Mouse (Mus musculus) urinary bladder, postnatal 25 days (tissue): ENCODE measurements around the gene Ripor2.

Source experiments
- DNase-seq: peaks from one replicate; pipeline ENCODE4 v3.0.0; 2022; ENCODE audit warnings: low spot score

The Ripor2 gene

GRCm38 (mm10) chr13:24647444-24647843, 65.5 kb downstream of the Ripor2 start:
- DNase-seq, result no peak

- DNase-seq, result no peak
These were observed 66.0 kb downstream of the Ripor2 start for GRCm38 (mm10) chr13:24648027-24648426.

GRCm38 (mm10) chr13:24648668-24649067, 66.7 kb downstream of the Ripor2 start:
- DNase-seq, result no peak

GRCm38 (mm10) chr13:24649099-24649498, 67.1 kb downstream of the Ripor2 start:
- no peak for DNase-seq

GRCm38 (mm10) chr13:24651018-24651417, 69.0 kb downstream of the Ripor2 start:
- DNase-seq, result no peak

- DNase-seq, result no peak
These were observed 73.1 kb downstream of the Ripor2 start for GRCm38 (mm10) chr13:24654919-24655635.

GRCm38 (mm10) chr13:24656719-24657497, 74.9 kb downstream of the Ripor2 start:
- no peak for DNase-seq

- no peak for DNase-seq
These were observed 84.8 kb downstream of the Ripor2 start for GRCm38 (mm10) chr13:24666763-24667162.

GRCm38 (mm10) chr13:24668556-24668955, 86.6 kb downstream of the Ripor2 start:
- no peak for DNase-seq

GRCm38 (mm10) chr13:24670676-24671075, 88.7 kb downstream of the Ripor2 start:
- no peak for DNase-seq

GRCm38 (mm10) chr13:24679027-24679680, 97.2 kb downstream of the Ripor2 start:
- DNase-seq, result peak; percentile 31

- DNase-seq, result no peak
These were observed 99.0 kb downstream of the Ripor2 start for GRCm38 (mm10) chr13:24680951-24681350.

GRCm38 (mm10) chr13:24682346-24682745, 100.4 kb downstream of the Ripor2 start:
- no peak for DNase-seq

GRCm38 (mm10) chr13:24684503-24684902, 102.5 kb downstream of the Ripor2 start:
- no peak for DNase-seq

GRCm38 (mm10) chr13:24685846-24686245, 103.9 kb downstream of the Ripor2 start:
- no peak for DNase-seq

- peak; percentile 68 for DNase-seq
These were observed 105.0 kb downstream of the Ripor2 start for GRCm38 (mm10) chr13:24686705-24687665.

GRCm38 (mm10) chr13:24693312-24693711, 111.3 kb downstream of the Ripor2 start:
- no peak for DNase-seq

- DNase-seq, result no peak
These were observed 116.8 kb downstream of the Ripor2 start for GRCm38 (mm10) chr13:24698746-24699145.

- no peak for DNase-seq
These were observed 120.1 kb downstream of the Ripor2 start for GRCm38 (mm10) chr13:24702128-24702527.

- DNase-seq, result no peak
These were observed 127.8 kb downstream of the Ripor2 start for GRCm38 (mm10) chr13:24709656-24710396.

- DNase-seq, result no peak
These were observed 129.0 kb downstream of the Ripor2 start for GRCm38 (mm10) chr13:24710968-24711367.
